Comparison of ENCODE assay signal across 10 mouse cellular contexts in genomic region chr8:103738330-103738729, GRCm38 (mm10).
A peak's percentile ranks its signal among the peaks of the same experiment; 100 is the strongest.
DNase-seq lines count a peak whose midpoint lies in the region; ATAC-seq and TF ChIP-seq lines count a peak whose summit lies in the region.
"Had no signal": no experiment of that assay in that cellular context is flagged by ENCODE, and none has a peak within 500 bp of the region (broad histone marks: within the 10 kb centered on the region; RNA-seq: fewer than 3 reads in every experiment).

No protein-coding gene starts in this region.

- no peak overlapping the region for H3K4me3 ChIP-seq in lung, embryonic 14.5 days (ENCODE audit: low read depth, low read length)

- H3K27me3 ChIP-seq in lung, embryonic 14.5 days (ENCODE audit: insufficient read depth, low read length), result no peaks in the 10 kb centered on the region

- DNase-seq in cerebellum, postnatal 10 days, result peak; percentile 11 to 18
- no peak for DNase-seq in cerebellum, postnatal 25 days
- DNase-seq in left cerebral cortex, postnatal 4 days, result peak; percentile 20
- DNase-seq in left cerebral cortex, postnatal 36 days (ENCODE audit: low spot score in 2 of 2), result no peak
- peak; percentile 81 for DNase-seq in lung, embryonic 14.5 days
- peak; percentile 74 for DNase-seq in urinary bladder, postnatal 14 days (ENCODE audit: low spot score)
- DNase-seq in liver, result no peak
- DNase-seq: adrenal gland, postnatal 25 days; midbrain, embryonic 14.5 days had no signal

- no peak overlapping the region for H3K9ac ChIP-seq in lung, embryonic 14.5 days

- WGBS in lung, embryonic 14.5 days, result 32% methylated on average over 8 of the region's 8 CpGs

- intact Hi-C loops in left cerebral cortex, postnatal 4 days (cut with DNase I), result no loop called here
- intact Hi-C loops in left cerebral cortex, postnatal 36 days (cut with DNase I), result no loop called here

- no peak overlapping the region for H3K4me2 ChIP-seq in lung, embryonic 14.5 days

- H3K9me3 ChIP-seq in lung, embryonic 14.5 days (ENCODE audit: low read depth, low read length), result no peaks in the 10 kb centered on the region

- TF ChIP-seq CTCF in lung, embryonic 14.5 days (IDR thresholded peaks at IDR 0.05; ENCODE audit: low read depth), result no peak

- 0 out of 2 replicates have a peak, but pooled peaks cover 5% of the 10 kb centered on the region for H3K4me1 ChIP-seq in lung, embryonic 14.5 days (ENCODE audit: insufficient read depth)

- no peak; the same call in 1 of the 2 replicates for ATAC-seq in lung, embryonic 14.5 days (ENCODE audit: insufficient read depth)
- ATAC-seq in inflammation-experienced regulatory T-cells, adult 6 months, result no peak

- H3K36me3 ChIP-seq in lung, embryonic 14.5 days (ENCODE audit: insufficient read depth), result no peaks in the 10 kb centered on the region

- no peak overlapping the region; the same call in 1 of the 2 replicates for H3K27ac ChIP-seq in lung, embryonic 14.5 days (ENCODE audit: low read depth)

Comparison
In these comparisons a context has a peak if more than half of its experiments do, and no peak if none do; other contexts are left out.
1. DNase-seq: peak in cerebellum, postnatal 10 days (2 of 2), left cerebral cortex, postnatal 4 days (single experiment), lung, embryonic 14.5 days (single experiment) and urinary bladder, postnatal 14 days (single experiment); none in cerebellum, postnatal 25 days (0 of 2), left cerebral cortex, postnatal 36 days (0 of 2) and liver (single experiment).